Mouse (Mus musculus) heart, adult 18-20 months (tissue): ENCODE measurements at regions not wholly inside any gene's neighbourhood (a gene's known extent, or its start where the extent isn't known, plus 50 kb on each side); places are given as distances from the start of the nearest gene placed in this dataset.

Experiments
- DNase-seq, 2 experiments: peaks; one replicate each; pipeline ENCODE4 v3.0.0; 2021 to 2022; ENCODE audit warnings: mixed read lengths in 1 of 2

DNA sequence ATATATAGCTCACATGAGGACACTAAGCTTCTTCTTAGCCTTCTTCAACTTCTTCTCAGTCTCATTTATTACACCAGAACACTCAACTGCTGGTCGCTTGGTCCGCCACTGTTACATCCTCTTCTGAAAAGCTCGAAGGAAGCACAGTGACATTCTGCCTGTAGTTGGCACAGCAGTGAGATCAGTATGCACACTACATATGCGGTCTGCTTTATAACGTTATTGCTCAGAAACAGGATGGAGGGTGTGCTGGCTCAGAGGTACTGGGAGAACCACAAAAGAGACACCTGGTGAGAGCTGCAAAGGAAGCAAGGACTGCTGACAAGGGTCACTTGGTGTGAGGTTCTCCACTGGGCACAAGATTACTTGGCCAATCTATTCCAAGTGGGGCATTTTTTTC lies 179.5 kb downstream of the Ets1 start:
- no peak for DNase-seq

DNA sequence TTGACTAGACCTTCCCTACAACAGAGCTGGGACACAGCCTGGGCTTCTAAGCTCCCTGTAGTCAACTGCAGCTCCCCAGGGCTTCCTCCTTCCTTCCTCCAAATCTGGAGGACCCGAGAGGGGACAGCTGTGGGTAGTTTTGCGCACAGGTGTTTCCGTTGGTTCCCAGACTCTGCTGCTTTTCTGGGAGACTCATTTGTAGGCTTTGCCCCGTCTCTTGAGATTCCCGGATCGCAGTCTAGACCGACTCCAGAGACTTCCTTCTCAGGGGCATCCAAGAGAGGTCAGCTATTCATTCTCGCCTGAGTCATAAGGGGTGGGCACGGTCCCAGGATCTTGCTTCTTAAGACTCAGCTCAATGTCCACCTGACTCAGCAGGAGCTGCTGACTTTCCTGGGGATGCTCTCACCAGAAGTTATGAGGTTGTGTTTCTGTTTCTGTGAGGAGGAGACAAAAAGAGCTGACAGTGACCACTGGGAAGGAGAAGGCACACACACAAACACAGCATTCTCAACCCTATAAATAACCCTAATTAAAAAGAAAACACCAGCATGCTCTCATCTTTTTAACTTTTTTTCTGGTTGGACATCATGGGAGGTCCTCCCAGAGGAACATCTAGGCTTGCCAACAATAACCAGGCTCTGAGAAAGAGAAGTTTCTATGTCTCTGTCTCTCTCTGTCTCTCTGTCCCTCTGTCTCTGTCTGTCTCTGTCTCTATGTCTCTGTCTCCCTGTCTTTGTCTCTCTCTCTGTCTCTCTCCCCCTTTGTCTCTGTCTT lies 180.8 kb downstream of the Ets1 start:
- peak; percentile 62 to 77 for DNase-seq

DNA sequence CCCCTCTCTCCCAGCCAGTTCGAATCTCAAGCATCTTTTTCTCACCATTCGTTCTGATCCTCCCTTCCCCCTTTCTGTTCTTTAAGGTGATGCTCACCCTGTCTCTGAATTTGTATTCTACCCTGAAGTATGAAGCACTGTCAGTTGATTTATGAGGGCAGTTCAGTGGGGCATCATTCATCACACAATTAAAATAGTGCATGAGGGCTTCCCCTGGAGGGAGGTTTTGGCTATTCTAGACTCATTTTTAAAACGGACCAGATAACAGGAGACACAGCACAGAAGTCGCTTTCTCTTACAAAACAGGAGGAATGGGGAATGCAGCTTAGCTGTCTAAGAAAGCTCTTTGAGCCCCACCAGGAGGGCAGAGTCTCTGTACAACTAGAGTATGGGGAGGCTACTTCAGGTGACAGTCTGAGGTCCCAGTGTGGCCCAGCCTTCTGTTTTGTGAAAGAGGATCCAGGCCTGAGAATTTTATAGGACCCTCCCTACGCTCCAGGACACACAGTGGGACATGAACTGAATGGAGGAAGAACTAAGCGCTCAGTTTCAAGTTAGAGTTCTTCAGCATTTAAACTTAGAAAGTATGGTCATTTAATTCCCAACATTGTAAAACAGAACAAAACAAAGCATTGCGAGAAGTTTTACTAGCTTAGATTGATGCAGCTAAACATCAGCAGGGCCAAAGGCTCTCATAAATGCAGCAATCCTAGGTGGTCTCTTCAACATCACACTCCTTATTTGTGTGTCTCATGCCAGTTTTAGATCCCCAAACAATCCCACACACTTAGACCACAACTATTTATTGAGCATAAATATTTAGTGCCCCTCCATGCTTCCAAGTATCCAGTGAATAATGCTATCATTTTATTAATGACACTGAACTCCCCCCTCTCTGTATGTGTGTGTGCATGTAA lies 181.7 kb downstream of the Ets1 start:
- DNase-seq = no peak

- DNase-seq = no peak
Observed at GRCm38 (mm10) chr9:32823439-32824133, 187.6 kb downstream of the Ets1 start.

DNA sequence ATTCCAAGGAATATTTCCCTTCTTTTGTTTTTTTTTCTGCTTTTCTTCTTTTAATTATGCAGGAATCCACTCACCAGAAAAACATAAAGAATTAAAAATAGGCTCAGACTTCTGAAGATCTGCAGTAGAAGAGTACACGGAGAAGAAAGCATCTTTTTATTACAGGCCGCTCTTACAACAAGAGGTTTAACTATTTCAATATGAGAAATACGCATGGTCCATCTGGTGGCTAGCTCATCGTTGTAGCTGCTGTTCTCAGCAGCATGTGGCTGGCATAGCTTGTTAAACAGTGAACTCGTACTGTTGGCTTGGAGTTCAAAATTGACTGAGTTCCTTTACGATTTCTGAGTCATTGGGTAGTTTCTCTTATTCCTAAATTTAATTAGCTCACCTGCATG lies 188.1 kb downstream of the Ets1 start:
- no peak for DNase-seq

DNA sequence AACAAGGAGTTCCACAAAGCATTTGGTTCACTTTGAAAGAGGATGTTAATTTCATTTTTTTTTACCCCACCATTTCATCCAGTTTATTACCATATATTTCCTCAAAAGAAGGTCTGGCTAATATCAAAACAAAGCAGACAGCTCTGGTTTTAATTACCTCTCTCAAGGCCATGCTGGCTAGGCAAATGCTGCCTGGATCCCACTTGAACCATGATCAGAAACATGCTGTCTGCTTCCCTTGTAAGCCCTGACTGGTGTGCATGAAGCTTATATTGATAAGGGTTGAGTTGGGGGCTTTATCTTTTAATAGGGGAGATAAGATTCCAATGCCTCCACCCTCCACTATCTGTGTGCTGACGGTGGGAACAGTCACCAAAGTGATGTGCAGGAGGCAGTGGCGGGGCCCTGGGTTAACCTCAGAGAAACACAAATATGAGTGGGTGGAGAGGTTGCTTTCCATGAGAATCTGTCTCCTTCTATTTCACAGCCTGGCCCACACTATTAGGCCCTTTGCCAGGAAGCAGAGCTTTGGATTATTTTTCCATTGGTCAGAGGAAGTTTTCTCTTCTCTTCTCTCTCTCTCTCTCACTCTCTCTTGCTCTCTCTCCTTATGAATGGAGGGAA lies 194.4 kb downstream of the Ets1 start:
- DNase-seq = peak in 1 of 2 experiments; percentile 25

- peak; percentile 19 to 46 for DNase-seq
Observed at GRCm38 (mm10) chr9:32833373-32833772, 197.4 kb downstream of the Ets1 start.

GRCm38 (mm10) chr9:32834751-32835625 lies 199.0 kb downstream of the Ets1 start:
- peak; percentile 46 to 54 for DNase-seq

DNA sequence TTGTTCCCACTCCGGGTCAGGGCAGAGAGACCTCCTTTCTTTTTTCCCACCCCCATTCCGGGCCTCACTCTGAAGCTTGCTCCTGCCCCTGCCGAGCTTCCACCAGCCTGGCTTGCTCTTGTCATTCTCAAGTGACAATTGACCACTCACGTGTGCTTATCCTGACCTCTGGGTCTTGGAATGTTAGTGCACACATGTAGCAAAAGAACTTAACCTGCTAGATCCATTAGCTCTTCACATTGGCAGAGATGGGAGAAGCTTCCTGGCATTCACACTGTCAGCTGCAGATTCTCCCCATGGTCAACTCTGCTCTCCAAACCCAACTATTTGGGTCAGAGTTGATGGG lies 199.6 kb downstream of the Ets1 start:
- DNase-seq = peak; percentile 42 to 65

GRCm38 (mm10) chr9:32836371-32836770 lies 200.3 kb downstream of the Ets1 start:
- no peak for DNase-seq

- no peak for DNase-seq
Observed at GRCm38 (mm10) chr9:32847361-32847760, 211.3 kb downstream of the Ets1 start.

- DNase-seq = no peak
Observed at GRCm38 (mm10) chr9:32852282-32852681, 216.3 kb downstream of the Ets1 start.

GRCm38 (mm10) chr9:32863286-32863685 lies 227.3 kb downstream of the Ets1 start:
- DNase-seq = no peak

- DNase-seq = peak in 1 of 2 experiments; percentile 11
Observed at GRCm38 (mm10) chr9:32868936-32869335, 232.9 kb downstream of the Ets1 start.

- peak; percentile 11 to 29 for DNase-seq
Observed at GRCm38 (mm10) chr9:32874306-32874875, 238.4 kb downstream of the Ets1 start.

DNA sequence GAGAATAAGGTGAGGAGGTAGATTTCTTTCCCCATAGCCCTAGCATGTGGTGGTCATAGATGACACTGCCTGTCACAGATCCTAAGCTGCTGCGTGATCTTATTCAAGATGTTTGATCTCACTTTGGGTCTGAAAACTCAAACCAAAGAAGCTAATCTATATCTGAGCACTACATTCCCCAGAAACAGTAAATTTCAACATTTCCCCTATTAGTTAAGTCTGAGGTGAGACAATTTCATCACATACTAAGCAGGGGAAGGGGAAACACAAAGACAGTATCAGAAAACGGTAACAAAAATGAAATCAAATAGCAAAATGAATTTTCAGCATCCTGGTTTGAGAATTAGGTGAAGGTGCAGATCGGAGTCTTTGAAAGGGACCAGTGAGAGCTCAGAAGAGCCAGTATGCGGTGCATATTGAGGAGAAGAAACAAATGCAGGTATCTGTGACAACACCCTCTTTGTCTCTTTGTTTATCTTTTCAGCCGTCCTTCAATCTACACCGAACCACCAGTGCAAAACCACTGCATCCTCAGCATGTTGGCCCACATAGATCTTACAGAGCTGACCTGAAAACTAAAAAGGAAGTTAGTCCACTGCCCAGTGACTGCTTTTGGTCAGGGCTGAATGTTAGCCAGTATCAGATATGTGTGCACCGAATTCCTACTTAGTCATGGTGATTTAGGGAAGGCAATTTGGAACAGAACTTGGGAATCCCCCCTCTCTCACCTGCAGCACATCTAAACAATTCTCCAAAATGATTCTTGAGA lies 247.0 kb downstream of the Ets1 start:
- no peak for DNase-seq

DNA sequence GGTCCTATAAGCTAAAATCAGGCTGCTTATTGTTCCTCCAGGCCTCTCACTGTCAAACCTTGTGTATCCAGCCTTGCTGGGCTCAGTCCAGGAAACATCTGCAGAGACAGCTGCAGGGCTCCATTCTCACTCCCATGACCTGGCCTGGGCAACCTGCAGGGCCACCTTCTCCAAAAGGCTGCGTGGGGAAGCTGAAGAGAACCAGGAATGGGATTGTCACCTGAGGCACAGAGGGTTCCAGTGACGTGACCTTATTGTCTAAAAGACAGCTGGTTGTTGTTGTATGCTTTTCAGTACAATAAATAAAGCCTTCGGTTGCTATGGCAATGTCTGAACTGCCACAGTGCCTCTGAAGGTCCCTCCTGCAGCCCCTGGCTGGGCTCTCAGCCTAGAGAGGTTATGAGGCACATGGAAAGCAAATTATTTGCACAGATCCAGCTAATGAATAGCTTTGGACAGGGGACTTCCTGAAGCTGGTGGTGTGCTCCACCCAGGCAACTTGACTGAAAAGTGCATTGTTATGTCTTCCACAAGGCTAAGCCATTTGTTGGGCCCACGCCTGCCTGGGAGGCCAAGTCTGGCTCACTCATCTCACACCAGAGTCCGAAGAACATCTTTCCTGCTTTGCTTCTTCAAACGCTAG lies 250.1 kb downstream of the Ets1 start:
- DNase-seq = peak; percentile 38 to 80

DNA sequence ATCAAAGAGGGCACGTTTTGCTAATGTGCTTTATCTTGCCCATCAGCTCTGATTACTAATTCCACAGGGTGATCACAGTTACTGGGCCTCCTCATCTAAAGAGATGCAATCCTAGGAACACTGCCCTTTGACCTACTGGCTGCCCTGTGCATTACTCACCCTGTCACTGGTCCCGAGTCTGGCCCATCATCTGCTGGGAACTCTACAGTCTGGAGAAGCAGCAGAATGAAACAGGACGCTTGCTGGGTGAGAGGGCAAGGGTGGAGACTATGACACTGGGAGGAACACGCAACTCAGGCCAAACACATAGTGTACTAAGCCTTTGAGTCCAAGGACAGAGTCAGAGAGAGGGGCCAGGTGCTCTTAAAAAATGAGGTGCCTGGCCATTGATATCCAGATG lies 263.8 kb downstream of the Ets1 start:
- peak; percentile 19 to 42 for DNase-seq

- peak; percentile 52 to 86 for DNase-seq
Observed at GRCm38 (mm10) chr9:32901287-32901686, 265.3 kb downstream of the Ets1 start.
